Mouse (Mus musculus): Measurements from ENCODE around the gene Telo2.

GRCm38 (mm10) chr17:25127681-25128080 lies 11.9 kb upstream of the Telo2 start:
- no peak for TF ChIP-seq CTCF (IDR thresholded peaks at IDR 0.05; ENCODE audit: borderline replicate concordance, insufficient read depth, low read depth, low read length)
- no peak for TF ChIP-seq POLR2A (IDR thresholded peaks at IDR 0.05; ENCODE audit: borderline replicate concordance, insufficient read depth, low read length)
